Mouse (Mus musculus) hindbrain, embryonic 10.5 days (tissue): ENCODE measurements around the gene Lrrc17. TPM values are rescaled to one million over a fixed set of nuclear protein-coding genes. Genes with fewer than 3 reads are reported as not detected.

Source experiments
- polyA plus RNA-seq: library from polyadenylated mRNA; unstranded; fragments of >200 nt; fragmentation: Nextera tagmentation; extraction: Ambion mirVana; gene quantifications from 2 replicates; pipeline ENCODE4 v1.2.1, GENCODE M21; 2016

Lrrc17 gene
- polyA plus RNA-seq, 1 experiment from 2014 or later: 12.8 TPM

Other genes starting within 250 kb of the Lrrc17 start
- gene Fgl2, start 170.9 kb upstream of the Lrrc17 start, polyA plus RNA-seq: 2.2 and 2.3 TPM in 2 replicates
- gene Ccdc146, start 118.9 kb upstream of the Lrrc17 start, polyA plus RNA-seq: 0.68 and 1.3 TPM in 2 replicates
- 4.6 TPM in 2 replicates for gene Fam185a, start 118.6 kb upstream of the Lrrc17 start, polyA plus RNA-seq
- 0.20 and 0.41 TPM in 2 replicates for gene Fbxl13, start 102.1 kb downstream of the Lrrc17 start, polyA plus RNA-seq
- 62.9 and 66.8 TPM in 2 replicates for gene Armc10, start 102.3 kb downstream of the Lrrc17 start, polyA plus RNA-seq
- 5.6 and 6.1 TPM in 2 replicates for gene Napepld, start 157.8 kb downstream of the Lrrc17 start, polyA plus RNA-seq
- 75.4 and 78.2 TPM in 2 replicates for gene Pmpcb, start 193.6 kb downstream of the Lrrc17 start, polyA plus RNA-seq
- 67.1 and 94.3 TPM in 2 replicates for gene Dnajc2, start 241.7 kb downstream of the Lrrc17 start, polyA plus RNA-seq
- 231 and 236 TPM in 2 replicates for gene Psmc2, start 241.7 kb downstream of the Lrrc17 start, polyA plus RNA-seq